Mouse (Mus musculus) liver (tissue): ENCODE data around the gene Ubl4b.

Experiments
- DNase-seq: peaks from one replicate; pipeline ENCODE4 v3.0.0-alpha.2; 2020; ENCODE audit warnings: mixed read lengths

Ubl4b gene

DNA sequence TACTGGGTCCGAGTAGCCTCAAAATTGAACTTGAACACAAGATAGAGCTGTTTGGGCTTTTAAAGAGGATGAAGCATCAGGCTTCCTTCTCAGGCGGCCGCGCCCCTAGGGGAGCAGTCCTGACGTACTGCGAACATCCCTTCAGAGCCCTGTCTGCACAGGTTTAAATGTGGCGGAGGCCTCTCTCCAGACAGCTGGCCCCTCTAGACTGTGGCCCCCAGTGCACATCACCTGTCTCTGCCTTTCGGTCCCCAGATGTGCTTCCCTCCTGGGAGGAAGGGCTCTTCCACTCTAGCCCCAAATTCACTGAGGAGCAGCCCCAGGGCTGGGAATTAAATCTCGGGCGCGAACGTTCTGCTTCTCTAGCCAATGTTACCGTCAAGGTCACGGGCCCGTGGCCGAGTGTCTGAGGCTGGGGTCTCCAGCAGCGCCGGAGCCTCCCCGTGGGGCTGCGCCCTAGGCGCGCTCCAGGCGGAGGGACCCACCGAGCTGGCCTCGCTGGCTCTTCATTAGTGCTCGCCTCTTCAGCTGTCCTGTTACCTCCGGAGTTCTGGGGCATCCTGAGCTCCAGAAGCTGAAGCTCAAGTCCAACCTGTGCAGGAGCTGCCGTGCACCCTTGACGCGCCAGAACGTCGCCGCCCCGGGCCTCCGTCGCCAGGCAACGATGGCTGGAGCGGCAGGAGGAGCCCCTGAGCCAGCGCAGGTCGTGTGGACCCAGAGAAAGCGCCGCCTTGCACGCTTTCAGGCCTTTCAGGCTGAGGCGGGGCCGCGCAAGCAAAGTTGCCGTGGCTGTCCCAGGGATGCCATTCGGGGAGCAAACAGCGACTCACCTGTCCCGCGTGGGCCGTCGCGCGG, 37.9 kb downstream of the Ubl4b start:
- peak; percentile 9 for DNase-seq

DNA sequence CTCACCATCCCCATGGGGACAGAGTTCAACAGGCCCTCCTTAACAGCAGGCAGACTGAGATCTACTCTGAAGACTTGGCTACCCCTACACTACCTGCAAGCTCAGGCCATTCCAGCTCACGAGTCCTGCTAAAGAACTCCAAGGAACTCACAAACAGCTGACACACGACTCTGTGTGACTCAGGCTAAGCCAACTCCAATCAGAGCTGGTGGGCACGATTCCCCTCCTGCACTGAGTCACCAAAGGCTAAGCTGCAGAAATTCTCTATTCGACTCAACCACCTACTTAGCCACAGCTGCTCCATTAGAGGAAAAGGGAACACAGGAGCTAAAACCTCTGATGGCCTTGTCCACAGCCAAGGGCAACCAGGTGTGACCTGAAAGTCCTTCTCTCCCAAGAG, 38.9 kb downstream of the Ubl4b start:
- DNase-seq = no peak

DNA sequence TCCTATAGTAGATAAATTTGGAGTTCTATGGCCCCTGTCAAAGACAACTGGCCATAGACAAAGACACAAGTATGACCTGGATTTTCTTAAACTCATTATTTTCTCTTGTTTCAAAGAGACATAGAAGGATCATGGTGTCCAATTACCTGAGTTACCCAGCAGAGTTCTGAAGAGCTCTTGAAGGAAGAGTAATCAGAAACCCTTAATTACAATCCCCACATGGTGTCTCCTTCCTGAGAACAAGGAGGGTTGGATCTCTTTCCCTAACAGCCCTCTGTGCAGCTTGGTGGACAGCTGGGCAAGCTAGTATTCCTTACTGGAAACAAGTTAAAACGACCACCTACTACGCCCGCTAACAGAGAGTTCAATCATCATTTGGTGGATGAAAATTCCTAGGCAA, 43.5 kb downstream of the Ubl4b start:
- DNase-seq = no peak

DNA sequence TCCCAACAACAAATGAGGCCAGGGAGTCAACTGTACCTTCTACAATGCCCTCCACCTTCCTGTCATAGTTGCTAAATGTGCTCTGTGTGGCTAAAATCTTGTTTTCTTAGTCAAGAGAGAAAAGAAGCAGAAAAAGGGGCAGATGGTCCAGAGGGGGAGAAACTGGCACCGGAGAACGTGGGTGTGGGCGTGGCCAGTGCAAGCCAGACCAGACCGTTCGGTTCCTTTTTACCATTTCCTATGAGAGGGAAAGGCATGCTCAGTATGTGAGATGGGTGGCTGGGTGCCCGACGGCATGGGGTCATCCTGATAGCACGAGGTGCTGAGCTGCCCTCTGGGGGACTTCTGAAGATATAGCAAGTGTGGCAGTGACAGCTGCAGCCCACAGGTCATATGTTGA, 46.2 kb downstream of the Ubl4b start:
- no peak for DNase-seq

DNA sequence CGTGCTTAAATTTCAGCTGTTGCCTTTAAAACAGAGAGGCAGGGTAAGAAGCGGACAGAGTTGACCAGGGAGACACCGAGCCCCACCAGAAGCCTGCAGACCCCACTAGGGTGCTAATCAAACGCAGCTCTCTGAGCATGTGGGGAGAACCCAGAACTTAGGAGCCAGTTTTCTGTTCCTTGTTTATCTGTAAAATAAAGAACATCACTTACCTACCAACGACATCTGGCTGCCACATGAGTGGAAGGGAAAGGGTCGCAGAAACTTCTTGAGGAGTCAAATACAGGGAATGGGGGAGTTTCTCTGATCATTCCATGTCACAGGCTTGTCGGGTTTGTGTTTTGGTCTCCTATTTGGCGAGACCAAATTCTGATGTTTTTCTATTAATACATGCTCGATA, 46.9 kb downstream of the Ubl4b start:
- DNase-seq = no peak

DNA sequence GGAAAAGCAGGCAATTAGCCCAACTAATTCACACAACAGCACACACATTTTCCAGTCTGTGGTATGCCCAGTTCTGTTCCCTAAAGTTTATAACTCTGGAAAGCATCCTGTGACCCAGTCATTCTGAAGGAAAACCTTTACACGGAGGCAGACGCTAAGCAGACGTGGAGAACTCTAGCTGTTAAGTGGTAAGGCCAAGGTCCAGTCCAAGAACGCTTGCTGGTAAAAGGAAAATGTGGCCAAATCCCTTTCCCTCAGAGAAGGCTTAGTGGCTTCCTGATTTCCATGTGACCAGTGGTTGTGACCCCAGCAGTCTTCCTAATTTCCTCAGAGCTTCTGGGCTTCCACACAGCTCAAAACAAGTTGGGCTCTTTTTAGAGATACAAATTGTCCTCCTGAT, 48.3 kb downstream of the Ubl4b start:
- no peak for DNase-seq

DNA sequence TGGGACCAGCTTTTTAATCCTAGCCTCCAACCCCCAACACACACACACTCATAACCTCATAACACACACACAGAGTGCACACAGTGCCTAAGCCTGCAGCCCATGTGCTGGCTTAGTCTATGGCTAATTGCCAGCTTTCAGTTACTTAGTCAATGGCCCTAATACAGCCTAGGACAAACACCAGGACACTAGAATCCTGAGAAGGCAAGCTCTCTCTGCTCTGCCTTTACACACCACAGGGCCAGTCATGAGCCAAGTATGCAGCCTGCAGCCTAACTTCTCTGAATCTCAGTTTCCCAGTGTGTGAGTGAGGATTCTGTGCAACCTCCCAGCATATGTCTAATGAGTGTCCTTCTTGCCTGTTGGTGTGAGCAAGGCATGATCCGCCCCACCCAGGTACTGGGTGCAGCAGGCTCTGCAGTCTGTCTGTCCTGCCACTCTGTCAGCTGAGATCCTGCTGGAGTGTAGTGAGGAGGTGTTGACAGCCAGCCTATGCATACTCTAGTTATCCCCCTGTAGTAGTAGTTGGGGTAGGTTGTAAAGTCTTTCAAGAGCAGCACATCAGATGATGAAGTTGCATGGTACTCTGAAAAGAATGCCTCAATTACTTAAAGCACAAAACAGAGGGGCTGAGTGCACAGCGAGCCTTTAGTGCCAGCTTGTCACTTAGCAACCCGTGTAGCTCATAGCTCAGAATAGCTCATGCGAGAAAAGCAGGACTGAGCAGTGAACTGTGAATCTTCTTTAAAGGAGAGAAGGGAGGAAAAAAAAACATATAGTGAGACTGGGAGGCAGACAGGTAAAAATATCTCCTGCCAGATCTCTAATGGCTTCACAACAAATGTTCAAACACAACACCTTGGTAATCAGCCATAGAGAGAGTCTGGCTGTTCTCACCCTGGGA, 49.2 kb downstream of the Ubl4b start:
- DNase-seq = no peak

DNA sequence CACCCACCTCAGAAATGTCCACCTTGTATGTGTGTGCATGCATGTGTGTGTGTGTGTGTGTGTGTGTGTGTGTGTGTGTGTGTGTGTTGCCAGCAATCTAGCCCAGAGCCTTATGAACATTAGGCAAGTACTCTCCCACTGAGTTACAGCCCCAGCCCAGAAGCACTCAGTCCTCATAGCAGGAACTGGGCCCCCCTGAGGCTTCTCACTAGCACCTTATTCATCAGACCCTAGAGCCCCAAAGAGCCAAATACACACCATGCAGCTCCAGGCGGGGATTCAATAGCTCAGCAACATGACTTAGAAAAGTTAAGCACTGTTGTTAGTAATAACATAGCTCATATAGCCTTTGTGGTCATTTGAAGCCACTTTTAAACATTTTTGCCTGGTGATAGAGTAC, 50.3 kb downstream of the Ubl4b start:
- no peak for DNase-seq

DNA sequence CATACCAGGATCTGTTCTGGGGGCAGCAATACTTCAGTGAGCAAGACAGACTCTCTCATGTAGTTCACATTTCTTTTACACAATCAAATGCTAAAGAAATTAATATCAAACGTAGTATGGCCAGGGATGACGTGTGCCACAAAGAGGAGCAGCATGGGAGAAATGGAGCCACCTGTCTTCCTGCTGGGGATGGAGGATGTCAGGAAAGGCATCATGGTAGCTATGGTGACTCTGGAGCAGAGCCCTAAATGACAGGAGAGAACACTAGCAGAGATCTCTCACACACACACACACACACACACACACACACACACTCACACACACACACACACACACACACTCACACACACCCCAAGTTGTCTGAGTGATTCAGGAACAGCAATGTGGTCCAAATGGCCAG, 51.2 kb downstream of the Ubl4b start:
- DNase-seq = no peak
